Mouse (Mus musculus): ENCODE results near the gene 4930513O06Rik.

The 4930513O06Rik gene

DNA sequence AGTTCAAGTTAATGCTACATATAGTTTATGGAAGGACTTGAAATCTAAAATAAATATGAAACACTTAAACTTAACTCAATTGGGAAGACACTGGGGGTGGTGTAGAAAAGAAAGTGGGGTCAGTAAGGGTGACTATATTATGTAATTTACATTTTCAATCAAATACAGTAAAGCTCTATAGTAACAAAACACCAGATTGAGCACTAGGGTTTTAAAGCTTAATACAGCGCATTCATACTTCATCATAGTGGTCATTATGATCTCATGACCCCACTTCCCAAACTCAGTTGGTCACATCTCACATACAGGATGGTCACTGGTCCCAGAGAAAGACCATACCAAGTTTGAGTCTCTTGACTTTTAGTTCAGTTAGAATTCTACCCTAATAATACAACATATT is at the start of gene 4930513O06Rik:
TSS of gene 4930513O06Rik (plus strand) at position 301 of the 400 bp plus-strand sequence.
- no peak for DNase-seq

DNA sequence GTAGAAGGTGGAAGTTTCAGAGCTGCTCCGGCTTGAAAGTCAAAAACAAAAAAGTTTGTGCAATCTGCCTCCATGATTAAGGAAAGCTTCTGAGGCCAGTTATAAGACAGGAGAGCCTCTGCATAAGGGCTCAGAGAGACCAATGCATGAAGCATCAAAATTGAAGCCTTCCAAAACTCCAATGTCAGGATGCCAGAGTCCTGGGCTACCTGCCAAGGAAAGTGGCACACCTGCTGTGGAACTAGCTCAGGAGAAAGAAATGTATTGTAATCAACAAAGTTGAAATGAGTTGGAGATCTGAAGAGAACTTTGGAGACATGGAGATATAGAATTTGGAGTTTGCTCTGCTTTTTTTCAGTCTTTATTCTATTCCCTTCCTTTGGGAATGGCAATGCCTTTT is 48.4 kb upstream of the 4930513O06Rik start:
- no peak for DNase-seq

DNA sequence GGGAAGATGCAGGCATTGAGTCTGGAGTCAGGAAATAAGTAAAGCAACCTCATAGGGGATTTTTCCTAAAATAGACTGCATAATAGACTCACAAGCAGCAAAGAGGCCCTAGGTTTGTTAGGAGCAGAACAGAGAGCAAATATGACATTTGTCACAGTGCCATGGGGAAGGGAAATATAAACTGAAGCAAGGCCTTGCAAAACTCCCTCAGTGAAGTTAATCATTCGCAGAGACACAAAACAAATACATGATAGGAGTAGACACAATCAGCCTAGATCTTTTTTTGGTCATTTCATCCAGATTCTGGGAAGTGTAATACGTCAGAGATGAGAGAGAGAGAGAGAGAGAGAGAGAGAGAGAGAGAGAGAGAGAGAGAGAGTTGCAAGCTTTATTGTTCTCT is 46.7 kb upstream of the 4930513O06Rik start:
- DNase-seq: no peak

DNA sequence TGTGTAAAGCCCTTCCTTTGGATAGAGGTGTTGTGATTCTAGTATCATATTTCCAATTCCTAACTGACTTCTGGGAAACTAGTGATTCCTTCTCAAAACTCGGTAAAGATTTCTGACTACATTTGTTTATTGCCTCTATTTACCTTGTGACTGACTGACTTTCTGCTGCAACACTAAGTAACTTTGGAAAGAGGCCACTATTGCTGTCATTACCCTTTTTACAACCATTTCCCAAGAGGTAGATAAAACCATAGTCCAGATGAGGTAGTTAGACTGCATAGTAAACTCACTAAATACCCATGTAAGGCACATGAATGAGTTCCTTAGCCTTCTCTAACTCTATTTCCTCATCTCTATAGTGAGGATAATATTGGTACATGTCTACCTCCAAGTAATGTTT is 44.9 kb upstream of the 4930513O06Rik start:
- DNase-seq: no peak

DNA sequence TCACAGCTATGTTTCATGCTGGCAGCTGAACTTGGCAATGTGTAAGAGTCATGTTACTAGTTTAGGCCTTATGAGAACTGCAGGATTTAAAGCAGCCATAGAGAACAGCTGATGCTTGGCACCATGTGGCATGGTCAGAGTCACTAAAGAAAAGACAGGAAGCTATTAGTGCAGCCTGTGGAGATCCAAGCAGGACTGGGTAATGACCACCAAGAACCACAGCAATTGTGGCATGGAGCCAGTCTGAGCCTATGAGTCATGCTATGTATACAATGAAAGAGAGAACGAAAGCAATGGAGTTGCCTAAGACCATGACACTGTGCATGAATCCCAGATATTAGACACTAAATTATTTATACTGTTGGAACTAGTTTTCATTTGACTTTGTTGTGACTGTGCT is 34.1 kb upstream of the 4930513O06Rik start:
- no peak for DNase-seq

DNA sequence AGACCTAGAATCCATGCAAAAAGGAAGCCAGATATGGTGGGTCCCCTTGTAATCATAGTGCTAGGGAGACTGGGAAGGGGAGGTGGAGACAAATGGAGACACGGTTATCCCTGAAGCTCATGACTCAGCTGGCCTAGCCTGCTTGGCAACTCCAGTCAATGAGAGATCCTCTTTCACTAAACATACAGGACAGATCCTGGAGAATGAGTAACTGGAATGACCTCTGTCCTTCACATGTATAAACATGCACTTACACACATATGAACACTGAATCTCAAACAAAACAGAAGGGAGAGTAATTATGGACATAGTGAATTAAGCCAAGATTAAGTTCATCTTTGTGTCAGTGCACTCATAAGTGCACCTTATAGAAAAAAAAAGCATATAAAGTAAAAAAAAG is 32.9 kb upstream of the 4930513O06Rik start:
- no peak for DNase-seq

DNA sequence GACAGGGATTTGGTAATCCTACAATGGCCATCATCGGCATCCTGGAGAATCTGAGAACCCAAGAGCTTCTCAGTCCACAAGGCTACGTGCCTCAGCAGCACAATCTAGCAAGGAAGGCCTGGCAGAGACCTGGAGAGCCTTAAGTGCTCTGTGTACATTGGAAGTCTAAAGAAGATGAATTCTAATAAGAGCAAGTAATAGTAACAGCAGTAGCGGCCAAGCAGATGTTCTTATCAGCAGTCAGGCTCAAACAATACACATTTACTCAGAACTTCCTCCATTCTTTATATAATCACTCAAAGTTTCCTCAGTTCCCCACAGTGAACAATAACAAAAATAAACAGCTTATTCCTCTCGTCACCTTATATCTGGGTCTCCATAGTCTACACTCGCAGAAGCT is 22.0 kb upstream of the 4930513O06Rik start:
- DNase-seq: no peak

DNA sequence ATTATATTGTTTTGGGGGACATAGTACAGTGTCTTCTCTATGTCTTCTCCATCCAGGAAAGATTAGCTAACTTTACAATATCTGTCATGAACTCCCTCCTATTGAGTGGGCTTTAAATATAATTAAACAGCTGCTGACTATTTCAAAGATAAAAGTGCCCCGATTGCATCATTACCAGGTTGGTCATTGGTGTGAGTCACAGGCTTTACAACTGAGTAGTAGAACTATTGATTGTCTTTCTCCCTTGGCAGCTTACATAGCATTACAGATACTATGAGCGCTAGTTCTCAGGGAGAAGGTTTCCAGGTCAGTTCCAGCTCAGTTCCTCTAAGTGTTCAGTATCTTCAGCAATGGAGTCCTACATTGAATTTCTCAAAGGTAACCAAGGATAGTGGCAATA is 7.5 kb upstream of the 4930513O06Rik start:
- DNase-seq: no peak

DNA sequence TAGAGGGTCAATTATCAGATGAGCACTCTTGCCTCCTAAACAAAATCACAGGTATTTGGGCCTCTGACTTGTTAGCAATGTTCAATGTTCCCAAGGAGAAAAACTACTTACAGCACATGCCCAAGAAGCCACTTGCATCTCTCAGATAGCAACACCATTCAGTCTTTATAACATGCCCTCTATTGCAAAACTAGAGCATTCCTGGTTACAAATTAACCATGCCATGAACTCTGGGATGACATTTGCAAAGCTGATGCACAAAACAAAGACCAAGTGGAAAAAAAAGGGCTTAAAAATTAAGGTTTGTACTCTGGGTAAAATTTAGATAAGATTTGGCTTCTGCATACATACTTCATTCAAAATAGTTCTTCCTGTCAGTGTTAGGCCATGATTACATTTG is 966 bp upstream of the 4930513O06Rik start, which contains the start of gene Serpina7:
TSS of gene Serpina7 (minus strand) at position 160 of the 400 bp plus-strand sequence.
- no peak for DNase-seq

DNA sequence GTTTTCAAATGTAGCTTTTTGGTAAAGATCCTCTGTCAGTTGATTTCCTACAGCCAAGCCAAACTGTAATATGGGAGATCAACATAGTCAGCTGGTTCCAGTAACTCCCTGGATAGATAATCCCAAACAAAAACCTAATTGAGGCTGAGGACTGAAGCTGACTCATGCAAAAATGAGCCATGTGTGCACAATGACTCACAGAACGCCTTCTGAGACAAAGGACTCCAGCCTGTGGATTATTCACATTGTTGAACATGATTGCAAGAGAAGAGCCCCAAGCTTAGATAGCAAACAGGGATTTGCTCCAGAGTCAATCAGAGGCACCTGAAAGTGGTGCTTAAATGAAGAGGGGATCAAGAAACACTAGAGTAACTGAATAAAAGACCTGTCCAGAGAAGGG is 11.2 kb downstream of the 4930513O06Rik start:
- no peak for DNase-seq

DNA sequence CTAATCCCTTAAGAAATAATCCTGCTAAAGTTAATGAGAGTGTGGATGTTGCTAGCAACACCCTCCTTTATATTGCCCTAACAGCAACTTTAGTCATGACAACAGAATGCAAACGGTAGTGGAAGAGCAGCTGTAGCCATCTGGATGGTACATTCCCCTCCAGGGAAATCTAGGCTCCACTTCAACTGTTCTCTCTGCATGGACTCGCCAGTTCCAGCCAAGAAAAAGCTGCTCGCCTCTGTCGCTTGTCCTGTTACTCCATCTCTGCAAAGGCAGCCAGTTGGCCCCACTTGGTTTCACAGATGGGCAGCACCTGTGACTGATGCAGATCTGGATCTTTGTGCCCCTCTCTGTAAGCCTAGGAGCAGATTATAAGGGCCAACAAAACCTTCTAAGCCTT is 48.0 kb downstream of the 4930513O06Rik start:
- no peak for DNase-seq

Data from cerebellum, adult 8-10 months (tissue).